Mouse (Mus musculus) kidney, postnatal 36 days (tissue): Measurements from ENCODE around the gene Cd5l.

ENCODE experiments used
- DNase-seq, 2 experiments: peaks; one replicate each; pipeline ENCODE4 v3.0.0; 2021 to 2022; ENCODE audit warnings: mixed read lengths in 2 of 2

The Cd5l gene

DNA sequence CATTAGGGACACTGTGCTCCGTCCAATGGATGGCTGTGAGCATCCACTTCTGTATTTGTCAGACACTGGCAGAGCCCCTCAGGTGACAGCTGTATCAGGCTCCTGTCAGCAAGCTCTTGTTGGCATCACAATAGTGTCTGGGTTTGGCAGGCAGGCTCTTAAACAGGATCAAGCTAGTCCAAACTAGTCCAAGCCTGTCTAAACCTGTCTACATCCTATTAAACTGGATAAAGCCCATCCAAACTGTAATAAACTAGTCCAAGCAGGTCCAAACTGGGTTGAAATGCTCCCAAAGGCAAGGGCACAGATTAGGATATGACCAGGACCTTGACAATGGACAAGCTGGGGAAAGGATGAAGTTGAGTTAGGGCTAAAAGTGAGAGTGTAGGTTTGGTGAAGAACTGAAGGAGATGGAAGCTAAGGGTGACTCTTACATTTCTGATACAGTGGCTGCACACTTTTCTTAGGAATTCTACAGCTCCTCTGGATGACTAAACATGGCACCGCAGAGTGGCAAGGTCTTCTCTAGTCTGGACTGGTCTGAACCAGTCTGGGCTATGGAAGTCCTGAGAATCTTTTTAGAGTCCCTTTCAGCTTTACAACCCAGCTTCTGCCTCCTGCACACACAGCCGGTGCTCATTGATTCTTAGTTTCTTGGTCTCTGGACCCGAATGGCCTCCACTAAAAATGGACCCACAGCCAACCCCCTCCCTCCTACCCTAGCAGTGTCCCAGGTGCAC is 51.7 kb downstream of the Cd5l start:
- DNase-seq, result no peak

DNA sequence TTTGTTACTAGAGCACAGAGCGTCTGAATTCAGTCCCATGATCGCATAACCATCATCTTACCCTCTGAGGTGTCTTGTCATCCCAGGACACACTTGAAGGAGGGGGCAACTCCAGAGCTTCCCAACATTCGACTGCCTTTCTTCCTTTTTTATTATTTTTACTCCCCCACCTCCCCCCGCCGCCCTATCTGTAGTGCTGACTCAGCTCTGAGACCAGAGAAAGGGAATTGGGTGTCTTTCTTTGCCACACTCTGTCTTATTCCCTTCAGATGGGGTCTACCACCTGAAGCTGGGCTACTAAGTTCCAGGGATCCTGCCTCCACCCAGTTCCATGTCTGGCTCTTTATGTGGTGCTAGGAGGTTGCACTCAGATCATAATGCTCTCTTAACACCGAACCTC is 52.9 kb downstream of the Cd5l start:
- no peak for DNase-seq

DNA sequence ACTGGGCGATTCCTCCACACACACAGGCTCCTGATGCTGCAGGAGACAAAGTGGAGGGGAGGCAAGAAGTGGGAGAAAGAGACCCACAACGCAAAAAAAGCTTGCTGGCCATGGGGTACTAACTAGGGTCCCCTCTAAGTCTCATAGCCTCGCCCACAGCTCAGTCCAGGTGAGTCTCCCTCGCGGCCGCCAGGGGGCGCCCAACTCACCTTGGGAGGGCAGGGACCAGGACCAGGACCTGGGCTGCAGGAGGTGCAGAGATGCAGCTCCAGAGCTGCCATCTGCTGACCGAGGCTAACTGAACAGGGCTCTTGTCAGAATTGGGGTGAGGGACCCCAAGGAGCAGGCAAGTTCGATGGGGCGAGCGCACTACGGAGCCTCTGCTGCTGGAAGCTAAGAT is 53.5 kb downstream of the Cd5l start:
- DNase-seq, result peak; percentile 4 to 71

DNA sequence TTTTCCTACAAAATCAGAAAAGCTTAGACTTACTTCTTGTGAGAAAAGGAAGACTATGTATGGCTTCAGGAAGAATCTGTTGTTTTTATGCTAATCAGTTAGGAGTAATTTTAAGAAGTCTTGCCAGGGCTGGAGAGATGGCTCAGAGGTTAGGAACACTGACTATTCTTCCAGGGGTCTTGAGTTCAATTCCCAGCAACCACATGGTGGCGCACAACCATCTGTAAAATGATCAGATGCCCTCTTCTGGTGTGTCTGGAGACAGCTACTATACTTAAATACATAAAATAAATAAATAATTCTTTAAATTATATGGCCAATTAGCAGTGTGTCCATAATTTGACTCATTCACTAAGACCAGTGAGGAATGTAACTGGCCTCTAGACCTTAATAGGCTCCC is 63.0 kb downstream of the Cd5l start:
- DNase-seq, result no peak
